Mouse (Mus musculus) cerebellum, adult 2 months (tissue): ENCODE results near the gene Gemin5. TPM values are rescaled to one million over a fixed set of nuclear protein-coding genes. Genes with fewer than 3 reads are reported as not detected.

Source experiments
- DNase-seq, 2 experiments: peaks; one replicate each; pipeline ENCODE4 v3.0.0; 2021
- H3K27ac ChIP-seq: fragments of 200-500 bp; 2 replicates; pipeline ENCODE4 v1.5.1; 2012; ENCODE audit warnings: low read length, control low read depth, inconsistent platforms; ENCODE audit not compliant: insufficient read depth
- H3K27me3 ChIP-seq: fragments of 200-500 bp; 2 replicates; pipeline ENCODE4 v1.6.1; 2012; ENCODE audit warnings: inconsistent platforms, mild to moderate bottlenecking, low read length, moderate library complexity; ENCODE audit not compliant: control insufficient read depth, insufficient read depth
- H3K4me1 ChIP-seq: fragments of 200-500 bp; 2 replicates; pipeline ENCODE4 v1.6.1; 2011; ENCODE audit warnings: low read length; ENCODE audit not compliant: control insufficient read depth, insufficient read depth
- H3K4me3 ChIP-seq: fragments of 200-500 bp; replicated peaks from 2 replicates; pipeline ENCODE3; 2011; ENCODE audit warnings: mild to moderate bottlenecking, low read depth, low read length, control low read depth; ENCODE audit not compliant: insufficient read depth
- CTCF ChIP-seq: fragments of 200-500 bp; IDR thresholded peaks from 2 replicates; pipeline ENCODE4 v1.5.1; 2011; ENCODE audit warnings: low read depth, mild to moderate bottlenecking, control low read depth, low read length, moderate library complexity, borderline replicate concordance; ENCODE audit not compliant: insufficient read depth
- POLR2A ChIP-seq: fragments of 200-500 bp; IDR thresholded peaks from 2 replicates; pipeline ENCODE4 v1.6.1; 2011; ENCODE audit warnings: low read length, control low read depth, borderline replicate concordance; ENCODE audit not compliant: insufficient read depth
- WGBS: fragments of 180-500 bp; shearing (Covaris S2); methylation state at CpG from one replicate; pipeline ENCODE4 v1.1.7; 2018; 5-methylcytosine and 5-hydroxymethylcytosine counted together
- polyA plus RNA-seq: library from polyadenylated mRNA; depleted of rRNA; stranded (reverse); fragments of >200 nt; gene quantifications from 2 replicates; pipeline ENCODE4 v1.2.3, GENCODE M21; 2012

Gene Gemin5
- polyA plus RNA-seq, 1 experiment = 8.7 TPM

- no peak overlapping the region for H3K27ac ChIP-seq
- no peaks in the 10 kb centered on the region for H3K4me1 ChIP-seq
- TF ChIP-seq CTCF = no peak
- TF ChIP-seq POLR2A = no peak
- H3K27me3 ChIP-seq = no peaks in the 10 kb centered on the region
- no peak overlapping the region for H3K4me3 ChIP-seq
- DNase-seq = no peak
These were observed 33.0 kb downstream of the Gemin5 start for GRCm38 (mm10) chr11:58135296-58135695.

DNA sequence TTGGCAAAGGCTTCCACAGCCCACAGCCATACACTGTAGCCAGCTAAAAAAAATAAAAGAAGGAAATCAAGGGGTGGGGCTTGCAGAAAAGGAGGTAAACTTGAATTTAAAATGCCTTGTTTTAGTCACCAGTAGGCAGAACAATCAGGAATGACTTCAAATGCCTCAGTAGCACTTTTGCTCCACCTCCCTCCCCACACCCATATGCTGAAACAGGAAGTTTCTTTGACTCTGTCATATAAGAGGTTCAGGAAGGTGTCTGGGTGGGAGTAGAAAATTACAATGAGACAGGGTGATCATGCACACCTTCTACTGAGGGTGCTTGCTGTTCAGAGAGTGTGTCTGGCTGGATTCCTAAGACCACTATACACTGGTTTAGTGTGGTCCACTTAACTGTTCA is 33.5 kb downstream of the Gemin5 start:
- no peaks in the 10 kb centered on the region for H3K4me1 ChIP-seq
- no peak overlapping the region for H3K4me3 ChIP-seq
- no peak for DNase-seq
- TF ChIP-seq CTCF = no peak
- no peak for TF ChIP-seq POLR2A
- H3K27me3 ChIP-seq = no peaks in the 10 kb centered on the region
- no peak overlapping the region for H3K27ac ChIP-seq

GRCm38 (mm10) chr11:58132026-58132425 is 36.3 kb downstream of the Gemin5 start:
- WGBS = 94% methylated on average over 3 of the region's 3 CpGs
- no peak for TF ChIP-seq POLR2A
- TF ChIP-seq CTCF = no peak
- H3K4me3 ChIP-seq = no peak overlapping the region

GRCm38 (mm10) chr11:58129302-58129843 is 39.0 kb downstream of the Gemin5 start:
- 89% methylated on average over 6 of the region's 6 CpGs for WGBS

More at GRCm38 (mm10) chr11:58132026-58132425, 36.3 kb downstream of the Gemin5 start:
- Histone ChIP-seq H3K27ac (no peak overlapping the region), H3K4me1 (no peaks in the 10 kb centered on the region), H3K27me3 (no peaks in the 10 kb centered on the region)
- DNase-seq = no peak

GRCm38 (mm10) chr11:58127544-58127943 is 40.8 kb downstream of the Gemin5 start:
- WGBS = 89% methylated on average over 2 of the region's 2 CpGs
- H3K27me3 ChIP-seq = no peaks in the 10 kb centered on the region
- peaks cover 18% of the 10 kb centered on the region for H3K4me1 ChIP-seq
- no peak for DNase-seq
- no peak for TF ChIP-seq POLR2A
- no peak for TF ChIP-seq CTCF
- H3K4me3 ChIP-seq = no peak overlapping the region
- no peak overlapping the region for H3K27ac ChIP-seq

More at GRCm38 (mm10) chr11:58129302-58129843, 39.0 kb downstream of the Gemin5 start:
- H3K27me3 ChIP-seq = no peaks in the 10 kb centered on the region
- no peak overlapping the region for H3K27ac ChIP-seq
- no peak for DNase-seq
- TF ChIP-seq CTCF (no peak), POLR2A (no peak)
- H3K4me3 ChIP-seq = no peak overlapping the region
- peaks cover 7% of the 10 kb centered on the region for H3K4me1 ChIP-seq

- peaks cover 18% of the 10 kb centered on the region for H3K4me1 ChIP-seq
- DNase-seq = peak; percentile 68 to 80
- no peak overlapping the region for H3K4me3 ChIP-seq
- no peaks in the 10 kb centered on the region for H3K27me3 ChIP-seq
- H3K27ac ChIP-seq = peak overlapping the region; percentile 41; the same call in 1 of the 2 replicates
- TF ChIP-seq POLR2A = no peak
- TF ChIP-seq CTCF = peak; percentile 37; the same call in 1 of the 2 replicates
- WGBS = 28% methylated on average over 7 of the region's 7 CpGs
These were observed 41.8 kb downstream of the Gemin5 start for GRCm38 (mm10) chr11:58126397-58127160.

GRCm38 (mm10) chr11:58125021-58125420 is 43.3 kb downstream of the Gemin5 start:
- Histone ChIP-seq H3K27ac (no peak overlapping the region), H3K27me3 (no peaks in the 10 kb centered on the region), H3K4me1 (peaks cover 18% of the 10 kb centered on the region), H3K4me3 (no peak overlapping the region)
- DNase-seq = no peak
- WGBS = 57% methylated on average over 11 of the region's 11 CpGs
- no peak for TF ChIP-seq POLR2A
- no peak for TF ChIP-seq CTCF

GRCm38 (mm10) chr11:58123711-58124110 is 44.6 kb downstream of the Gemin5 start:
- peaks cover 18% of the 10 kb centered on the region for H3K4me1 ChIP-seq
- no peak overlapping the region for H3K4me3 ChIP-seq
- peak overlapping the region; percentile 82 for H3K27ac ChIP-seq
- 11% methylated on average over 2 of the region's 2 CpGs for WGBS
- no peaks in the 10 kb centered on the region for H3K27me3 ChIP-seq
- TF ChIP-seq POLR2A (no peak), CTCF (no peak)
- peak; percentile 49 to 68 for DNase-seq
